Mouse (Mus musculus): Measurements from ENCODE around the gene Hexb. TPM values are rescaled to one million over a fixed set of nuclear protein-coding genes. Genes with fewer than 3 reads are reported as not detected.
A peak's percentile ranks its signal among the peaks of the same experiment; 100 is the strongest.

Hexb gene
- total RNA-seq, 1 experiment: 82.5 TPM

DNA sequence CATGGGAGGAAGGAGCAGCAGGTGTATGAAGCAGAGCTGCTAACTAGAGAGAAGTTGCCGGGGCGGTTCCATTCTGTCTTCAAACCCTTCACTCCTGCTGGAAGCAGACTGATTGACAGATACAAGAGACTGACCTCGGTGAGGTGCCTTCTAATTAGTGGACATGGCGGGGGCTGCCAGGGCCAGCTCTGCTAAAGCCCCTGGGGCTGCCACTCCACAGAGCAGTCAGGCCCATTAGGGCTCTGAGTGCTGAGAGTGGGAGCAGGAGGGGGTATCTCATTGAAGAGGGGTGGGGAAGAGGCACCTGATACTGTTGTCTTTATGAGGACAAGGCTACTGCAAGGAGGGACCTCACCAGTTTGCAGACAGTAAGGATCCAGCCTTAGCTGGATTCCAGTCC is 17.4 kb upstream of the Hexb start:
- Histone ChIP-seq H3K4me3 (ENCODE audit: insufficient read depth in 1 of 2, low read depth in 1 of 2, low read length in 2 of 2, poor library complexity in 1 of 2, severe bottlenecking in 1 of 2) (no peak overlapping the region), H3K27ac (ENCODE audit: insufficient read depth, low read depth, low read length, poor library complexity, severe bottlenecking) (no peak overlapping the region; the same call in 1 of the 2 replicates), H3K9me3 (ENCODE audit: control insufficient read depth, insufficient read depth, low read depth, low read length) (no peaks in the 10 kb centered on the region), H3K36me3 (ENCODE audit: control insufficient read depth, insufficient read depth, low read length, poor library complexity, severe bottlenecking) (no peaks in the 10 kb centered on the region), H3K9ac (ENCODE audit: insufficient read depth, low read depth, low read length, poor library complexity, severe bottlenecking) (no peak overlapping the region), H3K4me1 (ENCODE audit: control insufficient read depth in 2 of 2, insufficient read depth in 2 of 2, low read length in 2 of 2, poor library complexity in 1 of 2) (peaks cover 3 to 7% of the 10 kb centered on the region in 2 experiments; a peak in 2 of 4 replicates)
- in situ Hi-C loops (cut with MboI; ENCODE audit: low sequenced_read_pairs in 2 of 2, unreplicated experiment in 2 of 2): no loop called here
- TF ChIP-seq MAFK (IDR thresholded peaks at IDR 0.05; ENCODE audit: insufficient read depth, low read depth, low read length) (no peak), HCFC1 (IDR thresholded peaks at IDR 0.05; ENCODE audit: borderline replicate concordance, insufficient read depth, low read length) (no peak), CHD2 (IDR thresholded peaks at IDR 0.05; ENCODE audit: low read depth, low read length) (no peak), ZC3H11A (IDR thresholded peaks at IDR 0.05; ENCODE audit: borderline replicate concordance, low read depth, low read length) (no peak), ZNF384 (IDR thresholded peaks at IDR 0.05; ENCODE audit: low read depth, low read length) (no peak)
- DNase-seq (ENCODE audit: low read depth, low spot score): no peak

DNA sequence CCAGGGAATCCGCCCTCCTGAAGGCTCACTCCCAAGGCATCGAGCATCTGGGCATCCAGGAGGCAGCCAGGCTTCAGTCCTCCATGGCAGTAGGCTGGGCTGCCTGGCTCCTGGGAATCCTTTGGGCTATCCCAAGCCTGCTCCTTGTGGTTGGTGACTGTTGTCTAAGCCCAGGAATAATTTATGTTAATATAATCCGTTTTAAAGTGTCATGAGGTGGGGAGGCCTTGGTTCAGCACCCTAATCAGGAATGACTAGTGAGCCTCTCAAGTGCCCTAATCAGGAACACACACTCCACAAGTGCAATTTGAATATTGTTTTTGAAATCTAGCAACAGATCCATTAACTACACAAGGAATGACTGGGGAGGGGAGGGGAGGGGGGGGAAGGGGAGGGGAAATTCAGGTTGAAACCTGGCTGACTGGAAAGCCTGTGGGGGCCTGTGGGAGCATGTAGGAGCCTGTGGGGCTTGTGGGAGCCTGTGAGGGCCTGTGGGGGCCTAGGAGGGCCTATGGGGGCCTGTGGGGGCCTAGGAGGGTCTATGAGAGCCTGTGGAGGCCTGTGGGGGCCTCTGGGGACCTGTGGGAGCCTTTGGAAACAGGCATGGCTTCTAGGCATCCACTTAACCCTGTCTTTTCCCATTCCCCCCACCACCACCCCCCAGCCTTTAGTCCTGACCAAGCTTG is 16.6 kb upstream of the Hexb start:
- no peak for DNase-seq (ENCODE audit: low read depth, low spot score)
- Histone ChIP-seq H3K36me3 (ENCODE audit: control insufficient read depth, insufficient read depth, low read length, poor library complexity, severe bottlenecking) (no peaks in the 10 kb centered on the region), H3K4me1 (ENCODE audit: control insufficient read depth in 2 of 2, insufficient read depth in 2 of 2, low read length in 2 of 2, poor library complexity in 1 of 2) (peaks cover 3 to 7% of the 10 kb centered on the region in 2 experiments; a peak in 2 of 4 replicates), H3K4me3 (ENCODE audit: insufficient read depth in 1 of 2, low read depth in 1 of 2, low read length in 2 of 2, poor library complexity in 1 of 2, severe bottlenecking in 1 of 2) (no peak overlapping the region), H3K9me3 (ENCODE audit: control insufficient read depth, insufficient read depth, low read depth, low read length) (no peaks in the 10 kb centered on the region), H3K27ac (ENCODE audit: insufficient read depth, low read depth, low read length, poor library complexity, severe bottlenecking) (no peak overlapping the region), H3K9ac (ENCODE audit: insufficient read depth, low read depth, low read length, poor library complexity, severe bottlenecking) (no peak overlapping the region)
- in situ Hi-C loops (cut with MboI; ENCODE audit: low sequenced_read_pairs in 2 of 2, unreplicated experiment in 2 of 2): no loop called here
- TF ChIP-seq HCFC1 (IDR thresholded peaks at IDR 0.05; ENCODE audit: borderline replicate concordance, insufficient read depth, low read length): no peak
- no peak for TF ChIP-seq ZNF384 (IDR thresholded peaks at IDR 0.05; ENCODE audit: low read depth, low read length)
- TF ChIP-seq CHD2 (IDR thresholded peaks at IDR 0.05; ENCODE audit: low read depth, low read length): no peak
- no peak for TF ChIP-seq MAFK (IDR thresholded peaks at IDR 0.05; ENCODE audit: insufficient read depth, low read depth, low read length)
- TF ChIP-seq ZC3H11A (IDR thresholded peaks at IDR 0.05; ENCODE audit: borderline replicate concordance, low read depth, low read length): no peak

DNA sequence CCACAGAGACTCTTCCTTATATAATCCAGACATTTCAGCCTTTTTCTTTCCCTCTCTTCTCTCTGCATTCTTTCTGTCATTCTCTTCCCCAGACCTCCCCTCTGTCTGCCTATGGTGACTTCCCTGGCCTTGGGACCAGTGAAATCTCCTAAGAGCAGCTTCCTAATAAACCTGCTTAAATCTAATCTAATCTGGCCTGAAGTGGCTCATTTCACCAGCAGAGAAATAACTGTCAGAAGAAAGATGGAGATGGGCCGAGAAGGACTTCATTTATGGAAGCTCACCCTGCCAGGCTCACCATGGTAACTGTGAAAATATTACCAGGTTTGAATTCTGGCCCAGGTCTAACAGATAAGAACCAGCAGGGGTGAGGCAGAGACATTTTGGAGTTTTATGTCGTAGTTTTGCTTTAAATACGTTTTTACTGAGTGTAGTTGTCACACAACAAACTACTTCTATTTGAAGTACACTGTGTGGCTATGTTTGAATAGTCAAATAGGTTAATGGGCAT is 10.4 kb upstream of the Hexb start:
- Histone ChIP-seq H3K36me3 (ENCODE audit: control insufficient read depth, insufficient read depth, low read length, poor library complexity, severe bottlenecking) (no peaks in the 10 kb centered on the region), H3K9me3 (ENCODE audit: control insufficient read depth, insufficient read depth, low read depth, low read length) (no peaks in the 10 kb centered on the region), H3K4me1 (ENCODE audit: control insufficient read depth in 2 of 2, insufficient read depth in 2 of 2, low read length in 2 of 2, poor library complexity in 1 of 2) (peaks cover 4 to 9% of the 10 kb centered on the region in 2 experiments; a peak in 2 of 4 replicates), H3K4me3 (ENCODE audit: insufficient read depth in 1 of 2, low read depth in 1 of 2, low read length in 2 of 2, poor library complexity in 1 of 2, severe bottlenecking in 1 of 2) (no peak overlapping the region; a peak in 1 of 4 replicates), H3K9ac (ENCODE audit: insufficient read depth, low read depth, low read length, poor library complexity, severe bottlenecking) (no peak overlapping the region), H3K27ac (ENCODE audit: insufficient read depth, low read depth, low read length, poor library complexity, severe bottlenecking) (peak overlapping the region; percentile 67; the same call in 1 of the 2 replicates)
- TF ChIP-seq CHD2 (IDR thresholded peaks at IDR 0.05; ENCODE audit: low read depth, low read length) (no peak), ZC3H11A (IDR thresholded peaks at IDR 0.05; ENCODE audit: borderline replicate concordance, low read depth, low read length) (no peak), HCFC1 (IDR thresholded peaks at IDR 0.05; ENCODE audit: borderline replicate concordance, insufficient read depth, low read length) (no peak), MAFK (IDR thresholded peaks at IDR 0.05; ENCODE audit: insufficient read depth, low read depth, low read length) (no peak), ZNF384 (IDR thresholded peaks at IDR 0.05; ENCODE audit: low read depth, low read length) (no peak)
- in situ Hi-C loops (cut with MboI; ENCODE audit: low sequenced_read_pairs in 2 of 2, unreplicated experiment in 2 of 2): no loop called here
- DNase-seq (ENCODE audit: low read depth, low spot score): no peak

DNA sequence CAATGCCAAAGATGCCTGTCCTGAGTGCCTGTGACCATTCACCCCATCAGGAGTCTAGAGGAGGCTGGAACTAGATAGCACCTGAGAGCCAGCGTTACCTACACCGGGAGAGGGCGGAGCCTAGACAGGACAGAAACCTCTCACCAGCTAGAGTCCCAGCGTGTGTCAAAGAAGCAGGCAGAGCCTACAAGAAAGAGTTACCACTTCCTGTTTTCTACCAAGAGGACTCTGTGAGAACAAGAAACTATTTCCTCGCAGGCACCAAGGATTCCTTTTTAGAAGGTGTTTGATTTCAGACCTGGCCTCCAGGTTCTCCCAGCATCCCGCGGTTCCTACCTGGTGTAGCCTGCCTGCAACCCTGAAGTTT is 9.9 kb upstream of the Hexb start:
- Histone ChIP-seq H3K4me3 (ENCODE audit: insufficient read depth in 1 of 2, low read depth in 1 of 2, low read length in 2 of 2, poor library complexity in 1 of 2, severe bottlenecking in 1 of 2) (peak overlapping the region in 1 of 2 experiments; percentile 37; a peak in 2 of 4 replicates), H3K27ac (ENCODE audit: insufficient read depth, low read depth, low read length, poor library complexity, severe bottlenecking) (peak overlapping the region; percentile 67), H3K9me3 (ENCODE audit: control insufficient read depth, insufficient read depth, low read depth, low read length) (no peaks in the 10 kb centered on the region), H3K36me3 (ENCODE audit: control insufficient read depth, insufficient read depth, low read length, poor library complexity, severe bottlenecking) (no peaks in the 10 kb centered on the region), H3K9ac (ENCODE audit: insufficient read depth, low read depth, low read length, poor library complexity, severe bottlenecking) (no peak overlapping the region), H3K4me1 (ENCODE audit: control insufficient read depth in 2 of 2, insufficient read depth in 2 of 2, low read length in 2 of 2, poor library complexity in 1 of 2) (peaks cover 4 to 9% of the 10 kb centered on the region in 2 experiments; a peak in 2 of 4 replicates)
- DNase-seq (ENCODE audit: low read depth, low spot score): no peak
- in situ Hi-C loops (cut with MboI; ENCODE audit: low sequenced_read_pairs in 2 of 2, unreplicated experiment in 2 of 2): no loop called here
- TF ChIP-seq ZNF384 (IDR thresholded peaks at IDR 0.05; ENCODE audit: low read depth, low read length) (no peak), MAFK (IDR thresholded peaks at IDR 0.05; ENCODE audit: insufficient read depth, low read depth, low read length) (no peak), ZC3H11A (IDR thresholded peaks at IDR 0.05; ENCODE audit: borderline replicate concordance, low read depth, low read length) (no peak), CHD2 (IDR thresholded peaks at IDR 0.05; ENCODE audit: low read depth, low read length) (no peak)
